Mouse (Mus musculus) R1 (cell line): ENCODE measurements around the gene Ap2m1.
"Not testable (repeated sequence)": the region's sequence is repeated elsewhere in the genome, so short reads cannot be mapped to it uniquely, and the experiment has no call there.

Experiments used
- DNase-seq: peaks from one replicate; pipeline ENCODE4 v3.0.0-alpha.2; 2018; ENCODE audit warnings: low read depth, low spot score

Ap2m1 gene

GRCm38 (mm10) chr16:20535296-20536080 is at the start of gene Ap2m1:
Ap2m1 (plus strand) TSS chr16:20535478.
- peak; percentile 100 for DNase-seq

- DNase-seq = no peak
Measured at GRCm38 (mm10) chr16:20486048-20486447, 49.2 kb upstream of the Ap2m1 start.

GRCm38 (mm10) chr16:20488151-20488550 is 47.1 kb upstream of the Ap2m1 start:
- DNase-seq = no peak

- not testable (repeated sequence) for DNase-seq
Measured at GRCm38 (mm10) chr16:20488751-20489150, 46.5 kb upstream of the Ap2m1 start.

- no peak for DNase-seq
Measured at GRCm38 (mm10) chr16:20489233-20489632, 46.0 kb upstream of the Ap2m1 start.

- DNase-seq = peak; percentile 59
Measured at GRCm38 (mm10) chr16:20490581-20490980, 44.7 kb upstream of the Ap2m1 start.

- no peak for DNase-seq
Measured at GRCm38 (mm10) chr16:20491301-20491700, 44.0 kb upstream of the Ap2m1 start.

- DNase-seq = no peak
Measured at GRCm38 (mm10) chr16:20493452-20493851, 41.8 kb upstream of the Ap2m1 start.

GRCm38 (mm10) chr16:20496671-20497600 is 38.3 kb upstream of the Ap2m1 start:
- DNase-seq = peak; percentile 85

GRCm38 (mm10) chr16:20497980-20498676 is 37.1 kb upstream of the Ap2m1 start:
- peak; percentile 69 for DNase-seq

- peak; percentile 99 for DNase-seq
Measured at GRCm38 (mm10) chr16:20498677-20499475, 36.4 kb upstream of the Ap2m1 start, which contains the start of gene Eif2b5. Eif2b5 (plus strand) TSS chr16:20498817.

- no peak for DNase-seq
Measured at GRCm38 (mm10) chr16:20506000-20506399, 29.3 kb upstream of the Ap2m1 start.

- DNase-seq = peak; percentile 74
Measured at GRCm38 (mm10) chr16:20509349-20509748, 25.9 kb upstream of the Ap2m1 start.

- DNase-seq = peak; percentile 28
Measured at GRCm38 (mm10) chr16:20511277-20511847, 23.9 kb upstream of the Ap2m1 start.

GRCm38 (mm10) chr16:20516032-20516431 is 19.2 kb upstream of the Ap2m1 start:
- DNase-seq = no peak

GRCm38 (mm10) chr16:20516726-20517201 is 18.5 kb upstream of the Ap2m1 start, which contains the start of gene Dvl3:
Dvl3 (plus strand) TSS chr16:20516982.
- DNase-seq = peak; percentile 76

- DNase-seq = peak; percentile 41
Measured at GRCm38 (mm10) chr16:20517216-20517615, 18.1 kb upstream of the Ap2m1 start.

- peak; percentile 29 for DNase-seq
Measured at GRCm38 (mm10) chr16:20517701-20518374, 17.4 kb upstream of the Ap2m1 start.

- peak; percentile 67 for DNase-seq
Measured at GRCm38 (mm10) chr16:20523886-20524285, 11.4 kb upstream of the Ap2m1 start.

- DNase-seq = no peak
Measured at GRCm38 (mm10) chr16:20528779-20529178, 6.5 kb upstream of the Ap2m1 start.
